19 mouse cellular contexts compared by ENCODE assay signal in genomic region chr17:13179021-13179420, GRCm38 (mm10). TPM values are rescaled to one million over a fixed set of nuclear protein-coding genes. Genes with fewer than 3 reads are reported as not detected.
"Had no signal": no experiment of that assay in that cellular context is flagged by ENCODE, and none has a peak within 500 bp of the region (broad histone marks: within the 10 kb centered on the region; RNA-seq: fewer than 3 reads in every experiment).

No protein-coding gene starts in this region.

RNA-seq across cellular contexts. Expression of gene Smok2a, which starts 42.0 kb away (rescaled TPM):
- polyA plus RNA-seq: cortical plate, adult 2 months; embryonic facial prominence, embryonic 10.5 days; embryonic facial prominence, embryonic 11.5 days; embryonic facial prominence, embryonic 12.5 days; embryonic facial prominence, embryonic 13.5 days; embryonic facial prominence, embryonic 14.5 days; embryonic facial prominence, embryonic 15.5 days; erythroblast, embryonic 14.5 days; forebrain, embryonic 11.5 days; forebrain, embryonic 12.5 days; forebrain, embryonic 13.5 days; forebrain, embryonic 14.5 days; forebrain, embryonic 15.5 days; forebrain, embryonic 16.5 days; forebrain, postnatal 0 days; frontal cortex, adult 2 months; gonadal fat pad, adult 2 months; heart, adult 2 months; heart, embryonic 11.5 days had no signal

RNA-seq across cellular contexts. Expression of gene Unc93a, which starts 47.4 kb away (rescaled TPM):
- polyA plus RNA-seq: cortical plate, adult 2 months; embryonic facial prominence, embryonic 10.5 days; embryonic facial prominence, embryonic 11.5 days; embryonic facial prominence, embryonic 12.5 days; embryonic facial prominence, embryonic 13.5 days; embryonic facial prominence, embryonic 14.5 days; embryonic facial prominence, embryonic 15.5 days; erythroblast, embryonic 14.5 days; forebrain, embryonic 11.5 days; forebrain, embryonic 12.5 days; forebrain, embryonic 13.5 days; forebrain, embryonic 14.5 days; forebrain, embryonic 15.5 days; heart, embryonic 11.5 days had no signal

RNA-seq across cellular contexts. Expression of gene Smok2b, which starts 51.0 kb away (rescaled TPM):
- polyA plus RNA-seq: cortical plate, adult 2 months; embryonic facial prominence, embryonic 10.5 days; embryonic facial prominence, embryonic 11.5 days; embryonic facial prominence, embryonic 12.5 days; embryonic facial prominence, embryonic 13.5 days; embryonic facial prominence, embryonic 14.5 days; embryonic facial prominence, embryonic 15.5 days; erythroblast, embryonic 14.5 days; forebrain, embryonic 11.5 days; forebrain, embryonic 12.5 days; forebrain, embryonic 13.5 days; forebrain, embryonic 14.5 days; forebrain, embryonic 15.5 days; forebrain, embryonic 16.5 days; forebrain, postnatal 0 days; frontal cortex, adult 2 months; gonadal fat pad, adult 2 months; heart, adult 2 months; heart, embryonic 11.5 days had no signal
